Mouse (Mus musculus): Measurements from ENCODE around the gene Rbl2.

Gene Rbl2

GRCm38 (mm10) chr8:91069834-91070233 lies at the start of gene Rbl2:
Gene Rbl2 (plus strand): TSS chr8:91070057.
- peak; percentile 94 for DNase-seq (ENCODE audit: low read depth)

GRCm38 (mm10) chr8:91034417-91034816 lies 35.4 kb upstream of the Rbl2 start:
- peak; percentile 33 for DNase-seq (ENCODE audit: low read depth)

GRCm38 (mm10) chr8:91036905-91037304 lies 33.0 kb upstream of the Rbl2 start:
- no peak for DNase-seq (ENCODE audit: low read depth)

GRCm38 (mm10) chr8:91038637-91039036 lies 31.2 kb upstream of the Rbl2 start:
- DNase-seq (ENCODE audit: low read depth) = no peak

- no peak for DNase-seq (ENCODE audit: low read depth)
Measured at GRCm38 (mm10) chr8:91046370-91046769, 23.5 kb upstream of the Rbl2 start.

GRCm38 (mm10) chr8:91051037-91051436 lies 18.8 kb upstream of the Rbl2 start:
- DNase-seq (ENCODE audit: low read depth) = peak; percentile 87

GRCm38 (mm10) chr8:91054418-91054817 lies 15.4 kb upstream of the Rbl2 start:
- no peak for DNase-seq (ENCODE audit: low read depth)

GRCm38 (mm10) chr8:91056848-91057247 lies 13.0 kb upstream of the Rbl2 start:
- no peak for DNase-seq (ENCODE audit: low read depth)

- DNase-seq (ENCODE audit: low read depth) = peak; percentile 17
Measured at GRCm38 (mm10) chr8:91059086-91059578, 10.7 kb upstream of the Rbl2 start.

GRCm38 (mm10) chr8:91059884-91060510 lies 9.9 kb upstream of the Rbl2 start:
- DNase-seq (ENCODE audit: low read depth) = no peak

GRCm38 (mm10) chr8:91060555-91061471 lies 9.0 kb upstream of the Rbl2 start:
- DNase-seq (ENCODE audit: low read depth) = no peak

GRCm38 (mm10) chr8:91065179-91065578 lies 4.7 kb upstream of the Rbl2 start:
- DNase-seq (ENCODE audit: low read depth) = peak; percentile 84

- DNase-seq (ENCODE audit: low read depth) = no peak
Measured at GRCm38 (mm10) chr8:91069407-91069806, 450 bp upstream of the Rbl2 start.

GRCm38 (mm10) chr8:91070275-91070859 lies 510 bp downstream of the Rbl2 start:
- DNase-seq (ENCODE audit: low read depth) = peak; percentile 94

GRCm38 (mm10) chr8:91077077-91077867 lies 7.4 kb downstream of the Rbl2 start:
- peak; percentile 93 for DNase-seq (ENCODE audit: low read depth)

- DNase-seq (ENCODE audit: low read depth) = peak; percentile 41
Measured at GRCm38 (mm10) chr8:91079678-91080077, 9.8 kb downstream of the Rbl2 start.

GRCm38 (mm10) chr8:91081911-91082310 lies 12.1 kb downstream of the Rbl2 start:
- DNase-seq (ENCODE audit: low read depth) = peak; percentile 93

- peak; percentile 68 for DNase-seq (ENCODE audit: low read depth)
Measured at GRCm38 (mm10) chr8:91082428-91082827, 12.6 kb downstream of the Rbl2 start.

GRCm38 (mm10) chr8:91088452-91088851 lies 18.6 kb downstream of the Rbl2 start:
- DNase-seq (ENCODE audit: low read depth) = no peak

GRCm38 (mm10) chr8:91089601-91090000 lies 19.7 kb downstream of the Rbl2 start:
- DNase-seq (ENCODE audit: low read depth) = no peak

- DNase-seq (ENCODE audit: low read depth) = no peak
Measured at GRCm38 (mm10) chr8:91094135-91094534, 24.3 kb downstream of the Rbl2 start.

- no peak for DNase-seq (ENCODE audit: low read depth)
Measured at GRCm38 (mm10) chr8:91098106-91098505, 28.2 kb downstream of the Rbl2 start.
